Mouse (Mus musculus) forebrain, postnatal 0 days (tissue): ENCODE measurements around the gene Mad2l2. TPM values are rescaled to one million over a fixed set of nuclear protein-coding genes. Genes with fewer than 3 reads are reported as not detected.
"Not testable (repeated sequence)": the region's sequence is repeated elsewhere in the genome, so short reads cannot be mapped to it uniquely, and the experiment has no call there.

Experiments
- ATAC-seq: fragments of 200-750 bp; cut with Nextera tagmentation; 2 replicates; pipeline ENCODE4 v1.8.0; 2017; ENCODE audit warnings: mild to moderate bottlenecking, moderate library complexity
- DNase-seq: peaks from one replicate; pipeline ENCODE4 v3.0.0-alpha.2; 2015
- H3K27ac ChIP-seq: fragments of 300-500 bp; sonication (generic); 2 replicates; pipeline ENCODE4 v1.5.1; 2014; ENCODE audit warnings: low read depth, mild to moderate bottlenecking, antibody characterized with exemption, low read length, moderate library complexity, mixed read lengths
- H3K27me3 ChIP-seq: fragments of 300-500 bp; sonication (generic); 2 replicates; pipeline ENCODE4 v1.6.1; 2014; ENCODE audit warnings: mild to moderate bottlenecking, low read length, mixed read lengths; ENCODE audit not compliant: insufficient read depth
- H3K36me3 ChIP-seq: fragments of 300-500 bp; sonication (generic); 2 replicates; pipeline ENCODE4 v1.6.1; 2014; ENCODE audit warnings: mild to moderate bottlenecking, moderate library complexity; ENCODE audit not compliant: insufficient read depth
- H3K4me1 ChIP-seq: fragments of 300-500 bp; sonication (generic); 2 replicates; pipeline ENCODE4 v1.6.1; 2014; ENCODE audit warnings: antibody characterized with exemption; ENCODE audit not compliant: insufficient read depth
- H3K4me2 ChIP-seq: fragments of 300-500 bp; sonication (generic); 2 replicates; pipeline ENCODE4 v1.6.1; 2014; ENCODE audit warnings: low read depth, mild to moderate bottlenecking, moderate library complexity
- H3K4me3 ChIP-seq: fragments of 300-500 bp; sonication (generic); 2 replicates; pipeline ENCODE4 v1.5.1; 2014; ENCODE audit warnings: low read depth, low read length, mixed read lengths
- H3K9ac ChIP-seq: fragments of 300-500 bp; sonication (generic); 2 replicates; pipeline ENCODE4 v1.6.1; 2014; ENCODE audit warnings: mild to moderate bottlenecking
- H3K9me3 ChIP-seq: fragments of 300-500 bp; sonication (generic); 2 replicates; pipeline ENCODE4 v1.6.1; 2016; ENCODE audit warnings: low read length
- CTCF ChIP-seq: sonication (generic); IDR thresholded peaks from 2 replicates; pipeline ENCODE4 v1.5.1; 2016; ENCODE audit warnings: antibody characterized with exemption, control low read depth, low read depth
- WGBS: fragments of 180-500 bp; shearing (Covaris S2); extraction: QIAGEN DNeasy Blood & Tissue Kit; methylation state at CpG from one replicate; pipeline ENCODE4 v1.1.7; 2014; 5-methylcytosine and 5-hydroxymethylcytosine counted together
- polyA plus RNA-seq: library from polyadenylated mRNA; unstranded; fragments of >200 nt; fragmentation: Nextera tagmentation; extraction: Ambion mirVana; gene quantifications from 2 replicates; pipeline ENCODE4 v1.2.1, GENCODE M21; 2015
- total RNA-seq: library from RNA; depleted of rRNA; stranded (reverse); fragments of >200 nt; gene quantifications from 2 replicates; pipeline ENCODE4 v1.2.3, GENCODE M21; 2014

The Mad2l2 gene
- total and polyA plus RNA-seq, 2 experiments from 2014 or later = 45.7 to 104 TPM

DNA sequence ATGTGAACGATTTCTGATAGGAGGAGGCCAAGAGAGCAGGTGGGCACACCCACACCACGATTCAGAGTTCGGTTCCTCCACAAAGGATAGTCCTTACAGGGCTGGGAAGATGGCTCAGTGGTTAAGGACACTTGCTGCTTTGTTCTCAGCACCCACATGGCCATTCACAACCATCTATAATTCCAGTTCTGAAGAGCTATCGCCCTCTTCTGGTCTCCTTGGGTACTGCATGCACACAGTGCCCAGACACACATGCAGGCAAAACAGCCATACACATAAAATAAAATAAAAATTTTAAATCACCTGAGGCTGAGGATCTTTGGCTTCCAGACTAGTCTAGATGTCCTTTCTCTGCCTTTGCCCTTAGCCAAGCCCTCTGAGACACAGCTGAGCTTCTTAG is 12.8 kb upstream of the Mad2l2 start:
- ATAC-seq (no peak), DNase-seq (no peak)
- H3K36me3 ChIP-seq = peaks cover 17% of the 10 kb centered on the region; the same call in 1 of the 2 replicates
- H3K4me2 ChIP-seq = no peak overlapping the region
- H3K27me3 ChIP-seq = no peaks in the 10 kb centered on the region
- peak; percentile 53 for TF ChIP-seq CTCF
- peaks cover 24% of the 10 kb centered on the region for H3K4me1 ChIP-seq
- H3K27ac ChIP-seq = no peak overlapping the region
- no peaks in the 10 kb centered on the region for H3K9me3 ChIP-seq
- H3K4me3 ChIP-seq = no peak overlapping the region
- H3K9ac ChIP-seq = no peak overlapping the region
- WGBS = 85% methylated on average over 4 of the region's 4 CpGs

DNA sequence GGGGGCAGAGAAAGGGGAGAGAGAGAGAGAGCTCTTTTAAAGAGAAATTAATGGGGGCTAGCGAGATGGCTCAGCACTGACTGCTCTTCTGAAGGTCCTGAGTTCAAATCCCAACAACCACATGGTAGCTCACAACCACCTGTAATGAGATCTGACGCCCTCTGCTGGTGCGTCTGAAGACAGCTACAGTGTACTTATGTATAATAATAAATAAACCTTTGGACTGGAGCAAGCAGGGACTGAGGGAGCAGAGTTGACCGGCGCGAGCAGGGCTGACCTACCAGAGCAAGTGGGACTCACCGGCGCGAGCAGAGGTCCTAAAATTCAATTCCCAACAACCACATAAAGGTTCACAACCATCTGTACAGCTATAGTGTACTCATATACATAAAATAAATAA is 10.6 kb upstream of the Mad2l2 start:
- 89% methylated on average over 9 of the region's 9 CpGs for WGBS
- not testable (repeated sequence) for ATAC-seq, H3K9me3 ChIP-seq, H3K27me3 ChIP-seq, H3K27ac ChIP-seq, DNase-seq, H3K4me3 ChIP-seq, H3K9ac ChIP-seq, H3K36me3 ChIP-seq, H3K4me2 ChIP-seq
- H3K4me1 ChIP-seq = peaks cover 26% of the 10 kb centered on the region

DNA sequence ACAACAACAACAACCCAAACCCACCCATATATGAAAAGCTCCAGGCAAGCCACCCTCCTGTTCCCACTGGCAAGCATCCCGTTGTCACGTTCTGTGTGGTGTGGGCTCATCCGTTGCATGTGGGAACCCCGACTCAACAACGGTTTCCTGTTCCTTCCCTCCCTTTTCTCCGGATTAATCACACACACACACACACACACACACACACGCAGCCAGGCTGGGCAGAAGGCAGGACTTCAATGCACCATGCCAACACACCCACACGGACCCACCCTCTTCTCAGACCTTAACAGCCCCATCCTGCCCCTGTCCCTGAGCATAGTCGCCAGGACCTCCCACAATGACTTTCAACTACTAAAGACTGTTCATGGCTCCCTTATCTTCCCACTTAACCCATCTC is 9.6 kb upstream of the Mad2l2 start:
- no peak for TF ChIP-seq CTCF
- H3K27ac ChIP-seq = peak overlapping the region; percentile 78
- no peaks in the 10 kb centered on the region for H3K36me3 ChIP-seq
- peaks cover 20% of the 10 kb centered on the region; the same call in 1 of the 2 replicates for H3K4me1 ChIP-seq
- WGBS = 44% methylated on average over 9 of the region's 9 CpGs
- H3K9me3 ChIP-seq = no peaks in the 10 kb centered on the region
- ATAC-seq (no peak), DNase-seq (no peak)
- H3K4me3 ChIP-seq = no peak overlapping the region
- no peak overlapping the region for H3K4me2 ChIP-seq
- H3K27me3 ChIP-seq = no peaks in the 10 kb centered on the region
- H3K9ac ChIP-seq = no peak overlapping the region

DNA sequence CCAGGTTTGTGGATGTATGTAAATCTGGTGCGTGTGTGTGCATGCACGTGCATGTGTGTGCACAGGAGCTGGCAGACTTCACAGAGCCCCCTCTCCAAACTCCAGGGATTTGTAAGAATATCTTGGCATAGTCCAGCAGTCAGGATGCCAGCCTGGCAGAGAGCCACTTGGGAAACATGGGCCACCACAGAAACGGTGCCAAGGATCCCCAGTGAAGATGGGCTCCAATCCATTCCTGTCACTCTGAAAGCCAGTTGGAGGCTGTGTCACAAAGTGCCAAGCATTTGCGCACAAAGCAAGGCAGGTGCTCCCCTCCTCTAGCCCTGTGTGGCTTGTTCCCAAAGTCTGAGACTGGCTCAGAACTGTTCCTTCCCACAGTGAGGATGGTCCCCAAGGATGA is 8.8 kb upstream of the Mad2l2 start:
- H3K27ac ChIP-seq = peak overlapping the region; percentile 78
- H3K4me2 ChIP-seq = no peak overlapping the region
- peak; percentile 73 for ATAC-seq
- H3K9ac ChIP-seq = no peak overlapping the region
- H3K9me3 ChIP-seq = no peaks in the 10 kb centered on the region
- TF ChIP-seq CTCF = no peak
- peak; percentile 94 for DNase-seq
- H3K4me1 ChIP-seq = peaks cover 20% of the 10 kb centered on the region; the same call in 1 of the 2 replicates
- no peaks in the 10 kb centered on the region for H3K27me3 ChIP-seq
- H3K36me3 ChIP-seq = no peaks in the 10 kb centered on the region
- H3K4me3 ChIP-seq = no peak overlapping the region
- WGBS = 26% methylated on average over 4 of the region's 4 CpGs

- peak; percentile 75 for ATAC-seq
- H3K4me1 ChIP-seq = peaks cover 20% of the 10 kb centered on the region; the same call in 1 of the 2 replicates
- no peak for TF ChIP-seq CTCF
- 3% methylated on average over 5 of the region's 6 CpGs for WGBS
- H3K4me3 ChIP-seq = no peak overlapping the region
- H3K9me3 ChIP-seq = no peaks in the 10 kb centered on the region
- H3K27me3 ChIP-seq = no peaks in the 10 kb centered on the region
- peak overlapping the region; percentile 78 for H3K27ac ChIP-seq
- no peak overlapping the region for H3K4me2 ChIP-seq
- no peaks in the 10 kb centered on the region for H3K36me3 ChIP-seq
- DNase-seq = peak; percentile 59
- no peak overlapping the region for H3K9ac ChIP-seq
Measured at GRCm38 (mm10) chr4:148121982-148122693, 8.0 kb upstream of the Mad2l2 start.

- 39% methylated on average over 3 of the region's 3 CpGs for WGBS
- H3K4me1 ChIP-seq = peaks cover 20% of the 10 kb centered on the region; the same call in 1 of the 2 replicates
- peak overlapping the region; percentile 78 for H3K27ac ChIP-seq
- no peaks in the 10 kb centered on the region for H3K27me3 ChIP-seq
- H3K4me2 ChIP-seq = no peak overlapping the region
- no peak overlapping the region for H3K9ac ChIP-seq
- TF ChIP-seq CTCF = no peak
- ATAC-seq (no peak), DNase-seq (no peak)
- H3K4me3 ChIP-seq = no peak overlapping the region
- H3K9me3 ChIP-seq = no peaks in the 10 kb centered on the region
- H3K36me3 ChIP-seq = no peaks in the 10 kb centered on the region
Measured at GRCm38 (mm10) chr4:148122694-148123066, 7.5 kb upstream of the Mad2l2 start.

DNA sequence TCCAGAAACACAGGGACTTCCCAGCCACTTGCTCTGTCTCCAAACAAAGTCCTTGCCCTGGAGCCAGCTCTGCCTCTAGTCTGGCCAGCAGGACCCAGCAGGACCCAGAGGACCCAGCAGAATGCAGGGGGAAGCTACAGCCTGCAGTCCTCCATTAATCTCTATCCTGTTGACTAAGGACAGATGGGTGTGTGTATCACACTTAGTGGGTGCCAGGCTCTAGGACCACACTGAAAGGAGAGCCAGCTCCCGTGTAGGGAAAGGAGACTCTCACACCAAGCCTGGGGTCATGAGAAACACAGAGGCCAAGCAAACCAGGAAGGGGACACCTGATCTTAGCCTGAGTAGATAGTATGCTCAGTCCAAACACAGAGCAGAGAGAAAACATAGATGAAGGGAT is 1.9 kb upstream of the Mad2l2 start:
- DNase-seq (no peak), ATAC-seq (no peak)
- H3K27ac ChIP-seq = peak overlapping the region; percentile 47; the same call in 1 of the 2 replicates
- 0 out of 2 replicates have a peak overlapping the region, but pooled peaks have one; percentile 15 for H3K9ac ChIP-seq
- no peak overlapping the region for H3K4me3 ChIP-seq
- no peaks in the 10 kb centered on the region for H3K9me3 ChIP-seq
- H3K4me2 ChIP-seq = peak overlapping the region; percentile 81
- peaks cover 19% of the 10 kb centered on the region for H3K4me1 ChIP-seq
- no peak for TF ChIP-seq CTCF
- H3K27me3 ChIP-seq = no peaks in the 10 kb centered on the region
- 43% methylated on average over 1 of the region's 1 CpGs for WGBS
- H3K36me3 ChIP-seq = no peaks in the 10 kb centered on the region
